Mouse (Mus musculus) ZHBTc4 (cell line): ENCODE measurements around the gene Krt90.

Source experiments
- DNase-seq: peaks from one replicate; pipeline ENCODE4 v3.0.0-alpha.2; 2011; ENCODE audit warnings: low read depth, low spot score

Krt90 gene

GRCm38 (mm10) chr15:101562850-101563249 is at the start of gene Krt90:
Gene Krt90, minus strand, starts transcription at chr15:101562950.
- DNase-seq: no peak

- no peak for DNase-seq
These were observed 36.4 kb upstream of the Krt90 start for GRCm38 (mm10) chr15:101599123-101599522.

GRCm38 (mm10) chr15:101588216-101588615 is 25.5 kb upstream of the Krt90 start:
- DNase-seq: peak; percentile 73

- DNase-seq: no peak
These were observed 21.7 kb upstream of the Krt90 start for GRCm38 (mm10) chr15:101584456-101584855.

GRCm38 (mm10) chr15:101583211-101583965 is 20.6 kb upstream of the Krt90 start:
- no peak for DNase-seq

GRCm38 (mm10) chr15:101581701-101582100 is 19.0 kb upstream of the Krt90 start:
- no peak for DNase-seq

- no peak for DNase-seq
These were observed 12.8 kb upstream of the Krt90 start for GRCm38 (mm10) chr15:101575506-101575905.

GRCm38 (mm10) chr15:101573796-101574345 is 11.1 kb upstream of the Krt90 start, which contains the start of gene Krt75:
Gene Krt75, minus strand, starts transcription at chr15:101573904.
- no peak for DNase-seq

GRCm38 (mm10) chr15:101567780-101568179 is 5.0 kb upstream of the Krt90 start:
- peak; percentile 38 for DNase-seq

GRCm38 (mm10) chr15:101558034-101558646 is 4.6 kb downstream of the Krt90 start:
- DNase-seq: peak; percentile 39

- peak; percentile 47 for DNase-seq
These were observed 9.6 kb downstream of the Krt90 start for GRCm38 (mm10) chr15:101553169-101553568.

GRCm38 (mm10) chr15:101552188-101552587 is 10.6 kb downstream of the Krt90 start:
- DNase-seq: no peak

- DNase-seq: no peak
These were observed 12.2 kb downstream of the Krt90 start, which contains the start of gene Krt82 for GRCm38 (mm10) chr15:101550567-101550966. Gene Krt82, minus strand, starts transcription at chr15:101550667.

GRCm38 (mm10) chr15:101544478-101544877 is 18.3 kb downstream of the Krt90 start:
- no peak for DNase-seq

GRCm38 (mm10) chr15:101542543-101542942 is 20.2 kb downstream of the Krt90 start:
- DNase-seq: peak; percentile 28

GRCm38 (mm10) chr15:101538580-101538900 is 24.2 kb downstream of the Krt90 start:
- no peak for DNase-seq

- no peak for DNase-seq
These were observed 24.7 kb downstream of the Krt90 start for GRCm38 (mm10) chr15:101537864-101538579.

- no peak for DNase-seq
These were observed 26.5 kb downstream of the Krt90 start for GRCm38 (mm10) chr15:101536054-101536850.

- DNase-seq: no peak
These were observed 30.0 kb downstream of the Krt90 start, which contains the start of gene Krt84 for GRCm38 (mm10) chr15:101532720-101533119. Gene Krt84, minus strand, starts transcription at chr15:101532820.

GRCm38 (mm10) chr15:101522556-101523232 is 40.1 kb downstream of the Krt90 start:
- DNase-seq: no peak

GRCm38 (mm10) chr15:101519792-101520191 is 43.0 kb downstream of the Krt90 start:
- DNase-seq: peak; percentile 75
